Mouse (Mus musculus) liver, adult 2 months (tissue): ENCODE data around the gene Plce1.

Experiments
- CTCF ChIP-seq: fragments of 200-500 bp; IDR thresholded peaks from 2 replicates; pipeline ENCODE4 v1.5.1; 2011; ENCODE audit warnings: low read depth, low read length, control low read depth
- POLR2A ChIP-seq: fragments of 200-500 bp; IDR thresholded peaks from 2 replicates; pipeline ENCODE4 v1.6.1; 2011; ENCODE audit warnings: low read length, control low read depth; ENCODE audit not compliant: insufficient read depth; ENCODE audit errors: extremely low read depth

GRCm38 (mm10) chr19:38578554-38579146 is 97.7 kb downstream of the Plce1 start:
- no peak for TF ChIP-seq POLR2A
- no peak for TF ChIP-seq CTCF
